Mouse (Mus musculus) heart, adult 2 months (tissue): ENCODE data around the gene Maml3.

Experiments used
- CTCF ChIP-seq: fragments of 200-600 bp; IDR thresholded peaks from 2 replicates; pipeline ENCODE4 v1.8.1; 2022; ENCODE audit warnings: antibody characterized with exemption, mild to moderate bottlenecking, moderate library complexity
- EP300 ChIP-seq: fragments of 200-500 bp; IDR thresholded peaks from 2 replicates; pipeline ENCODE4 v1.6.1; 2011; ENCODE audit warnings: low read depth, low read length, control low read depth; ENCODE audit not compliant: insufficient read depth
- POLR2A ChIP-seq: fragments of 200-500 bp; IDR thresholded peaks from 2 replicates; pipeline ENCODE4 v1.6.1; 2011; ENCODE audit warnings: mild to moderate bottlenecking, low read depth, low read length, control low read depth; ENCODE audit not compliant: insufficient read depth

GRCm38 (mm10) chr3:52091261-52091797 is 13.5 kb downstream of the Maml3 start:
- TF ChIP-seq POLR2A (no peak), CTCF (no peak), EP300 (no peak)
